Mouse (Mus musculus) liver, postnatal 0 days (tissue): Measurements from ENCODE around the gene Nectin4. TPM values are rescaled to one million over a fixed set of nuclear protein-coding genes. Genes with fewer than 3 reads are reported as not detected.

Experiments
- ATAC-seq: fragments of 200-750 bp; cut with Nextera tagmentation; 2 replicates; pipeline ENCODE4 v1.8.0; 2017; ENCODE audit warnings: mild to moderate bottlenecking, moderate library complexity
- DNase-seq: peaks from one replicate; pipeline ENCODE4 v3.0.0-alpha.2; 2016
- H3K27ac ChIP-seq: fragments of 300-500 bp; sonication (generic); 2 replicates; pipeline ENCODE4 v1.5.1; 2014; ENCODE audit warnings: antibody characterized with exemption, moderate library complexity, mild to moderate bottlenecking, low read depth
- H3K27me3 ChIP-seq: fragments of 300-500 bp; sonication (generic); 2 replicates; pipeline ENCODE4 v1.6.1; 2014; ENCODE audit warnings: low read length, control low read depth, mixed read lengths; ENCODE audit not compliant: insufficient read depth
- H3K36me3 ChIP-seq: fragments of 300-500 bp; sonication (generic); replicated peaks from 2 replicates; pipeline ENCODE4 v1.6.1; 2014; ENCODE audit warnings: mild to moderate bottlenecking, control low read depth, low read length, moderate library complexity, mixed read lengths; ENCODE audit not compliant: insufficient read depth
- H3K4me1 ChIP-seq: fragments of 300-500 bp; sonication (generic); 2 replicates; pipeline ENCODE4 v1.6.1; 2014; ENCODE audit warnings: antibody characterized with exemption, mild to moderate bottlenecking, control low read depth; ENCODE audit not compliant: insufficient read depth
- H3K4me2 ChIP-seq: fragments of 300-500 bp; sonication (generic); 2 replicates; pipeline ENCODE4 v1.6.1; 2014; ENCODE audit warnings: low read depth, mild to moderate bottlenecking, low read length, moderate library complexity, mixed read lengths
- H3K4me3 ChIP-seq: fragments of 300-500 bp; sonication (generic); 2 replicates; pipeline ENCODE4 v1.5.1; 2014; ENCODE audit warnings: low read depth, low read length
- H3K9ac ChIP-seq: fragments of 300-500 bp; sonication (generic); replicated peaks from 2 replicates; pipeline ENCODE4 v1.6.1; 2014; ENCODE audit warnings: mild to moderate bottlenecking, moderate library complexity
- H3K9me3 ChIP-seq: fragments of 300-500 bp; sonication (generic); 2 replicates; pipeline ENCODE4 v1.6.1; 2016; ENCODE audit warnings: mild to moderate bottlenecking, control low read depth, low read length, mixed read lengths
- CTCF ChIP-seq: sonication (generic); IDR thresholded peaks from 2 replicates; pipeline ENCODE4 v1.5.1; 2016; ENCODE audit warnings: antibody characterized with exemption, low read depth
- EP300 ChIP-seq: IDR thresholded peaks from 2 replicates; pipeline ENCODE4 v1.6.1; 2016; ENCODE audit warnings: antibody characterized with exemption, low read depth, mild to moderate bottlenecking
- WGBS: fragments of 180-500 bp; shearing (Covaris S2); extraction: QIAGEN DNeasy Blood & Tissue Kit; methylation state at CpG from one replicate; pipeline ENCODE4 v1.1.7; 2014; ENCODE audit not compliant: insufficient replicate concordance; 5-methylcytosine and 5-hydroxymethylcytosine counted together
- polyA plus RNA-seq: library from polyadenylated mRNA; unstranded; fragments of >200 nt; fragmentation: Nextera tagmentation; extraction: Ambion mirVana; gene quantifications from 2 replicates; pipeline ENCODE4 v1.2.1, GENCODE M21; 2015

Gene Nectin4
- polyA plus RNA-seq, 1 experiment from 2014 or later: 0.22 TPM

GRCm38 (mm10) chr1:171365934-171366333, 4.0 kb upstream of the Nectin4 start:
- ATAC-seq: no peak
- H3K9ac ChIP-seq: no peak overlapping the region
- no peak overlapping the region for H3K4me2 ChIP-seq
- H3K4me3 ChIP-seq: no peak overlapping the region
- DNase-seq: no peak
- TF ChIP-seq CTCF: no peak
- no peak for TF ChIP-seq EP300
- H3K27ac ChIP-seq: no peak overlapping the region
- no peaks in the 10 kb centered on the region for H3K36me3 ChIP-seq
- H3K27me3 ChIP-seq: no peaks in the 10 kb centered on the region
- WGBS: 48% methylated on average over 7 of the region's 7 CpGs
- H3K4me1 ChIP-seq: 0 out of 2 replicates have a peak, but pooled peaks cover 2% of the 10 kb centered on the region
- H3K9me3 ChIP-seq: no peaks in the 10 kb centered on the region

GRCm38 (mm10) chr1:171372880-171373279, 3.0 kb downstream of the Nectin4 start:
- H3K4me3 ChIP-seq: no peak overlapping the region
- H3K9me3 ChIP-seq: no peaks in the 10 kb centered on the region
- 0 out of 2 replicates have a peak, but pooled peaks cover 3% of the 10 kb centered on the region for H3K27me3 ChIP-seq
- H3K36me3 ChIP-seq: no peaks in the 10 kb centered on the region
- 67% methylated on average over 3 of the region's 3 CpGs for WGBS
- ATAC-seq: no peak
- H3K4me1 ChIP-seq: 0 out of 2 replicates have a peak, but pooled peaks cover 2% of the 10 kb centered on the region
- H3K4me2 ChIP-seq: no peak overlapping the region
- H3K9ac ChIP-seq: no peak overlapping the region
- TF ChIP-seq CTCF: no peak
- no peak for TF ChIP-seq EP300
- no peak overlapping the region for H3K27ac ChIP-seq
- DNase-seq: no peak

GRCm38 (mm10) chr1:171373946-171374345, 4.0 kb downstream of the Nectin4 start:
- ATAC-seq (no peak), DNase-seq (no peak)
- H3K27ac ChIP-seq: no peak overlapping the region
- H3K27me3 ChIP-seq: 0 out of 2 replicates have a peak, but pooled peaks cover 3% of the 10 kb centered on the region
- H3K9me3 ChIP-seq: no peaks in the 10 kb centered on the region
- no peak for TF ChIP-seq CTCF
- no peak for TF ChIP-seq EP300
- H3K4me3 ChIP-seq: no peak overlapping the region
- 10% methylated on average over 3 of the region's 4 CpGs for WGBS
- no peak overlapping the region for H3K4me2 ChIP-seq
- H3K4me1 ChIP-seq: 0 out of 2 replicates have a peak, but pooled peaks cover 2% of the 10 kb centered on the region
- no peaks in the 10 kb centered on the region for H3K36me3 ChIP-seq
- no peak overlapping the region for H3K9ac ChIP-seq

GRCm38 (mm10) chr1:171375646-171376097, 5.8 kb downstream of the Nectin4 start:
- WGBS: 46% methylated on average over 9 of the region's 9 CpGs
- TF ChIP-seq EP300 (no peak), CTCF (no peak)
- no peak overlapping the region for H3K27ac ChIP-seq
- no peak overlapping the region for H3K4me2 ChIP-seq
- no peak for ATAC-seq
- peaks cover 8% of the 10 kb centered on the region for H3K4me1 ChIP-seq
- 0 out of 2 replicates have a peak, but pooled peaks cover 13% of the 10 kb centered on the region for H3K27me3 ChIP-seq
- no peaks in the 10 kb centered on the region for H3K36me3 ChIP-seq
- DNase-seq: no peak
- H3K4me3 ChIP-seq: no peak overlapping the region
- no peaks in the 10 kb centered on the region for H3K9me3 ChIP-seq
- no peak overlapping the region for H3K9ac ChIP-seq

GRCm38 (mm10) chr1:171378298-171378697, 8.4 kb downstream of the Nectin4 start:
- H3K9me3 ChIP-seq: no peaks in the 10 kb centered on the region
- WGBS: 69% methylated on average over 6 of the region's 6 CpGs
- H3K27me3 ChIP-seq: 0 out of 2 replicates have a peak, but pooled peaks cover 13% of the 10 kb centered on the region
- no peak for DNase-seq
- H3K9ac ChIP-seq: no peak overlapping the region
- H3K36me3 ChIP-seq: no peaks in the 10 kb centered on the region
- no peak for TF ChIP-seq EP300
- no peak for TF ChIP-seq CTCF
- H3K4me3 ChIP-seq: no peak overlapping the region
- peaks cover 11% of the 10 kb centered on the region for H3K4me1 ChIP-seq
- no peak overlapping the region for H3K4me2 ChIP-seq
- H3K27ac ChIP-seq: no peak overlapping the region
- ATAC-seq: no peak

GRCm38 (mm10) chr1:171379935-171380599, 10.2 kb downstream of the Nectin4 start:
- H3K4me3 ChIP-seq: no peak overlapping the region
- 0 out of 2 replicates have a peak, but pooled peaks cover 13% of the 10 kb centered on the region for H3K27me3 ChIP-seq
- peaks cover 11% of the 10 kb centered on the region for H3K4me1 ChIP-seq
- DNase-seq (peak; percentile 83), ATAC-seq (peak; percentile 81)
- peak overlapping the region; percentile 58 for H3K4me2 ChIP-seq
- TF ChIP-seq EP300 (no peak), CTCF (peak; percentile 86)
- no peak overlapping the region for H3K27ac ChIP-seq
- H3K9ac ChIP-seq: peak overlapping the region; percentile 13; the same call in 1 of the 2 replicates
- no peaks in the 10 kb centered on the region for H3K36me3 ChIP-seq
- WGBS: 4% methylated on average over 31 of the region's 31 CpGs
- H3K9me3 ChIP-seq: no peaks in the 10 kb centered on the region
